Mouse (Mus musculus): Measurements from ENCODE around the gene Eya2.

GRCm38 (mm10) chr2:165644057-165644456, 49.2 kb downstream of the Eya2 start:
- no peak for TF ChIP-seq TCF12 (IDR thresholded peaks at IDR 0.05; ENCODE audit: insufficient read depth, poor library complexity, severe bottlenecking)
- TF ChIP-seq POLR2A (IDR thresholded peaks at IDR 0.05; ENCODE audit: insufficient read length, low read depth), result no peak
- no peak for TF ChIP-seq SRF (IDR thresholded peaks at IDR 0.05; ENCODE audit: control insufficient read depth, insufficient read length, low read depth)
- TF ChIP-seq MYOD1 (IDR thresholded peaks at IDR 0.05; ENCODE audit: control insufficient read depth in 1 of 3, insufficient read length in 2 of 3, low read depth in 2 of 3), result no peak
- no peak for TF ChIP-seq USF1 (IDR thresholded peaks at IDR 0.05; ENCODE audit: low read depth)
- no peak for TF ChIP-seq MAX (IDR thresholded peaks at IDR 0.05; ENCODE audit: low read depth)
- TF ChIP-seq E2F4 (IDR thresholded peaks at IDR 0.05; ENCODE audit: insufficient read depth), result no peak
- no peak for TF ChIP-seq REST (IDR thresholded peaks at IDR 0.05; ENCODE audit: insufficient read depth, insufficient read length)
- no peak for TF ChIP-seq MYOG (IDR thresholded peaks at IDR 0.05; ENCODE audit: control insufficient read depth in 1 of 3, insufficient read depth in 1 of 3, insufficient read length in 2 of 3, low read depth in 2 of 3)
- TF ChIP-seq TCF3 (IDR thresholded peaks at IDR 0.05; ENCODE audit: insufficient read length, low read depth), result no peak
- no peak for TF ChIP-seq CEBPB (IDR thresholded peaks at IDR 0.05; ENCODE audit: insufficient read depth, poor library complexity, severe bottlenecking)
